Mouse (Mus musculus): ENCODE data around the gene Engase.

The Engase gene

GRCm38 (mm10) chr11:118476396-118477373, at the start of gene Engase:
Gene Engase (plus strand): TSS chr11:118476829.
- peak; percentile 95 for DNase-seq (ENCODE audit: low spot score)

GRCm38 (mm10) chr11:118427266-118427779, 49.3 kb upstream of the Engase start:
- no peak for DNase-seq (ENCODE audit: low spot score)

- DNase-seq (ENCODE audit: low spot score) = peak; percentile 27
Observed at GRCm38 (mm10) chr11:118427986-118428385, 48.6 kb upstream of the Engase start, which contains the start of gene C1qtnf1. Gene C1qtnf1 (plus strand): TSS chr11:118428203.

DNA sequence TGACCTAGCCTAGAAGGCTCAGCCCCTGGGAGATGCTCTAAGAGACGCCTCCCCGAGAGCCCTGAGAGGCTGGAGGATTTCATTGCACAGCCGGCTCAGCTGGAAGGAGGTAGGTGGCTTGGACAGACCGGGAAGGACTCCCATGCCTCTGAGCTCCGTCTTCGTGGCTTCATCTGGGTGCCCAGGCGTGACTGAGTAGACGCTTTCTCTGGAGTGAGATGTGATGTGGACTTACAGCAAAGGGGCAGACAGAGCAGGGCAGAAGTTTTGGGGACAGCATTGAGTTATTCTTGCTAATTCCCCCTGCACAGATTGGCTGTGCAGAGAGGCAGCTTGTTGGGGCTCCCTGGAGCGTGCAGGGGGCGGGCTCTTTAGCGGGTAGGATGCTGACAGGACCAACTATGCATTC, 48.2 kb upstream of the Engase start:
- peak; percentile 38 for DNase-seq (ENCODE audit: low spot score)

DNA sequence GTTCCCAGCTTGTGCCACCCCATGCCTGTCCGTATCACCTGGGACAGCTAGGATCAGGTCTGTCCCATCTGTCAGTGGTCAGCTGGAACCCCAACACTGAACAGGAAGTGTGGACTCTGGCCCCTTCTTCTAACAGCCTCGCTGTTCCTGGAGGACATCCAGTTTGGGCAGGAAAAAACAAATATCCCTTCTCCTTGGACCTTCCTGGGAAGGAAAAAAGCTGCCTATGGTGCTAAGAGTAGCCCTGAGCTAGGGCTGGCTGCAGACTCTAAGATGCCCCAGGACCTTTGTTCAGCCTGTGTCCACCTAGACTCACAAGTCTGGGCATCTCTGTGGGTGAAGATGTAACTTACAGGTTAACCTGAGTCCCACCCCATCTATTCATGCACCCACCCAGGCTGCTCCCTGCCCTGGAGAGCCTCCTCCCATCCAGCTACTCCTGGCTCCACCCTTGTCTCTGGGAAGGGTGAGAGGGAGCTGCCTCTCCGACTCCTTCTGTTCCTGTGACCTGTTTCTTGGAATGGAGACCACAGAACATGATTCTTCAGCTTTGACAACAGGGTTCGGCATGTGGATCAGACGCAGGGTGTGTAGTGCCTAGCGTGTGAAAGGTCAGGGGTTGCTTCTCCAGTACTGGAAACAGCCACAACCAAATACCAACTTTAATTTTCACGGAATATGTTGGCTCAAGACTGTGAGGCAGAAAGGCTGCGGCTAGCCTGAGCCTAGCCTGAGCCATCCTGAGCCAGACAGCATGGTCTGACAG, 47.5 kb upstream of the Engase start:
- peak; percentile 12 for DNase-seq (ENCODE audit: low spot score)

- peak; percentile 8 for DNase-seq (ENCODE audit: low spot score)
Observed at GRCm38 (mm10) chr11:118430291-118430885, 46.2 kb upstream of the Engase start.

DNA sequence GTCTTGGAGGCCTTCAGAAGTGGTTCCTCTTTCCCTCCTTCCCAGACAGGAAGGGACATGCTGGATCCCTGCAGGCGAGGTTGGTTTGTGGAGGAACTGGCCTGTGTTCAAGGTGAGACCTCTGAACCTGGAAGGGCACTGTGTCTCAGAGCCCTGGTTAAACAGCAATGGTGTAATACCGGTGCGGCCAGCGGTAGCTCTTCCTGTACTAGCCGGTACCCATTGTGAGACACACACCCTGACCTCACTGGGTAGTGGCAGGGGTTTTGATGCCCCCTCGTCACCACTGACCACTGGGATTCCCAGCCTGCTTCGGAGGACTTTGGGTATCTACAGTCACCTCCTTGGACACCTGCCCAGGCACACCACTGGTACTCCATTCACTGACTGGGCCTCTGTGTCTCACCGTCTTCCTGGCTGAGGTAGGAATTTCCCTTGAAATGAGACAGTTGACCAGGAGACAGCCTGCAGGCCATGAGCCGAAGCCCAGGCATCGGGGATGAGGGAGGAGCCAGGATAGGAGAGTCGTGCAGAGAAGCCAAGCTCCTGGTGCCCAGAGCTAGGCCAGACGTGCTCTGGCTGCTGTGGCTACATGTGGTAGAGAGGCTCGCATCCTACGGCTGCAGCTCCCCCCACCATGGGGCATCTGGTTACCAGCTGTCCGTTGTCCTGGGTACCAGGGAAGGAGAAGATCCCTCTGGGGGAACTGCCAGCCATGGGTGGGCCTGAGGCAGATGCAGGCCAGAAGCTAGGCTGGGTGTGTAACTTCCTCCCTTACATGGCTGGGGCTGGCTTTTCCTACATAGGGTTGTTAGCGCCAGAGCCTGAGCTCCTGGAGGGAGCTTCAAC, 45.3 kb upstream of the Engase start:
- DNase-seq (ENCODE audit: low spot score) = peak; percentile 11

DNA sequence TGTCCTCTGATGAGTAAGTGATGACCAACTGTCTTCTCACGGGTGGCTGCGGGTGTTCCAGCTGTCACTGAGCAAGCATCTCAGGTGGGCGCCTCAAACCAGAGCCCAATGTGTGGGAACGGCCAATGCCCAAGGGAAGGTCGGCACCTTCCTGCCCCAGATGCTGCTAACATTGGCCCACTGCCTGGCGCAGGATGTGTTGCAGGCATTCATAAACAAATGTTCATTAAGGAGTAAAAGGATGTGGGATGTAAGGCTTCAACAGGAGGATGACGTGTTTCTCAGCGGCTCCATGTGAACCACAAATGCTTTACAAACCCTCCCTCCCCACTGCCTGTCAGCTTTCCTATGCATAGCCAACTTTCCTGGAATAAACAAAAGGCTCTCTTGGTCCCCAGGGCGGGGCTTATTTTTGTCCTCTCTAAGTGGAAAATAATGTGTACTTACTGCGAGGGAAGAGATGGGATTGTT, 43.2 kb upstream of the Engase start:
- peak; percentile 7 for DNase-seq (ENCODE audit: low spot score)

DNA sequence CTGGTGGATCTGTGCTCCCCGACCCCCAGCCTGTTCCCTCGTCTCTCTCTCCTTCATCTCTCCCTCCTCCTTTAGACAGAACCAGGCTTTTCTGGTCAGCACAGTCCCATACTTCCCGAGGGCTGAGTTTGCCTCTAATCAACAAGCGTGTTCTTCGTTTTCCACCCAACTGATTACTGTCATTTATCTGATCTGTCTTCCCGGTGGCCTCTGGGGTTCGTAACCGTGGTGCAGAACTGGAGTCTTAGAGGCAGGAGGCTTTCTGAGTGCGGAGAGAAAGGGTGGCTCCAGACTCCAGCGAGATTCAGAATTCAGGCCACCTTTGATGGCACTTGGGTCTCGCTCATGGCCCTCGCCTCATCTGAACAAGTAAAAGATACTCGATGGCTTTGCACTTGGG, 42.5 kb upstream of the Engase start:
- no peak for DNase-seq (ENCODE audit: low spot score)

DNA sequence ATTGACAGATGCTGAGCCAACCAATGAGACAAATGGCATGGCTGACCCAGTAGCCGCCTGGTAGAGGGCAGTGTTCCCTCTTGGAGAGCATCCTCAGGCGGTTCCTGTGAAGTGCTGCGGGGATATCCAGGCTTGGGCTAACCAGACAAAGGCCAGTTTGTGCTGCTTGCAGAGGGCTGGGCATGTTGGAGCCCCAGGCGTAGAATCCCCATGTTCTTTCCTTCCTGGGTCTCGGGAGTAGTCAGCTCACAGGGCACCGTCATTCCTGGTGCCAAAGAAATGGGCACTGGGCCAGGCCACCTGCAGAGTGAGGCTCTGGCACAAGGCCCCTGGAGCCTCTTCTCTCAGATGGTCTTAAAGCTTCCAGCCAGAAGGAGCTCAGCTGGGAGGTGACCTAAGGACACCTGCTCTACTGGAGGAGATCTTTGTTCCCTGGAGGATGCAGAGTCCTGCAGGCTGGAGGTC, 40.1 kb upstream of the Engase start:
- peak; percentile 40 for DNase-seq (ENCODE audit: low spot score)

DNA sequence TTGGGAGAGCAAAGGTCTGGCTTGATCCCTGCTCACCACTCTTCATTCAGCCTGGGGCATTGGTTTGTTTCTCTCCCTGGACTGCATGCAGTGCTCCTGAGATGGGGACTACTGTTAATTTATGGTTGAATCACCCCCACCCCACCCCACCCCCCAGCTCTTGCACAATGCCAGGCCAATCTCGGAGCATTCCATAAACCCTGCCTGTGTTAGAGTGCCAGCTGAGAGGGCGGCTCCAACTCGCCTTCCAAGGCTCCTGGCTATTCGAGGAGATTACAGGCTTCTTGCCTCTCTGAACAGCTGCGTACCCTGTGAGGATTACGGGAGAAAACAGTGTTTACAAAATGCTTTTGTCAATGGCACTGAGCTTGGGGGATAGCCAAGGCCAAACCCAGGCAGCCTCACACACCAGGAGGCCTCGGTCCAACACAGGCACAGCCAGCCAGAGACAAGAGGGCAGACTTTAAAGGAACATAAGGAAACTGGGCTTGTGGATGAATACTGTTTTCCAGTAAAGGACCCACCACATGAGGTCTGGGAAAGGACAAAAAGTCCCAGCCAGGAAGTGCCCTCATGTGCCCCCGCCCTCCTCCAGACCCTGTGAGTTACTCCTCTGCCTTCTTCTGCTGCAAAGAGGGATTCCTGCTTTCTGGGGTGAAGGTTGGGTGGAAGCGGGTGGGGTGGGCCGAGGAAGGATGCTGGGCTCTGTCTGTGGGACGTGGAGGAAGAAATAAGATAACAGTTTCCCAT, 37.8 kb upstream of the Engase start:
- DNase-seq (ENCODE audit: low spot score) = peak; percentile 57

DNA sequence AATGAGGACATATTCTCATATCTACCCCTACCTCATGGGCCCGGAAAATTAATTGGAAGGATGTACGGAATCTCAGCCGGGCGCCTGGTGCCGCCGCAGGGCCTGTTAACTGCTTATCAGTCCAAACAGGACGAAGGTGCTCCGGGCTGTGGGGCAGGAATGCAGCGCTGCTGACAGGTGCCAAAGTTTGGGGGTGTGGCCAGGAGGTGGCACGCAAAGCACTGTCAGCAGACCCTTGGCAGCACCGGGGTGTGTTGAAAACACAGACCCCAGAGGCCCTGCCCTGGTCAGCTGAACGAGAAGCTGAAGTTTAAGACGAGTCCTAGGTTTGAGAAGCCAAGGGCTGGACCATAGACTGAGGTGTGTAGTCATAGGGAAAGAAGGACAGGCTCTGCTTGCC, 33.9 kb upstream of the Engase start:
- DNase-seq (ENCODE audit: low spot score) = no peak

DNA sequence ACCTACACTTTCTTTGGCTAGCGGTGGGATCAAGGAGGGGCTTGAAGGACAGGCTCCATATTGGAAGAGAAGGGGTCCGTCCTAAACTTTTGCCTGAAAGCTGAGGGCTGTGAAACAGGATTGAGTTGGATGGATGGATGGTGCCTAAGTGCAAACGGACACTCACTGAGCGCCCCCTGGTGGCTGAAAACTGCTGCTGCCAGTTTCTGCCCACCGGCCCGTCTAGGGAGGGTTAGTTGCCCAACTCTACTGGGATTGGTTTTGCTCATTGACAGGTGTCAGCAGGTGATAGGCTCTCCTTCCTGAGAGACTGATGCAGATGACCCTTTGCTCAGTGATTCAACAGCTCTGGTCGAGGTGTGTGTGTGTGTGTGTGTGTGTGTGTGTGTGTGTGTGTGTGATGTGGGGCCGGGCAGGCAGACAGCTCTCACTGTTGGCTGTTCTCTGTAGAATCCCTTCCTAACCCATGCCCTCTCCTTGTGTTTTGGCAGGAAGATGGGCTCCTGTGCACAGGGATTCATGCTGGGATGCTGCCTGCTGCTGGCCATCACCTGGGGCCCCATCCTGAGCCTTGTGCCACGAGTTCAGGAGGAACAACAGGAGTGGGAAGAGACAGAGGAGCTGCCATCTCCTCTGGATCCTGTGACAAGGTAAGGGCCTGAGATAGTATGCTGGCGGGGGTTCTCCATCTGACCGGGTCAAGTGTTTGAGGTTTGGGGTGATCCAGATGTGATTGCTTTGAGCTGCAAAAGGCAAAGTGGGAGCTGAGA, 33.2 kb upstream of the Engase start:
- peak; percentile 76 for DNase-seq (ENCODE audit: low spot score)

GRCm38 (mm10) chr11:118445843-118446242, 30.8 kb upstream of the Engase start:
- peak; percentile 66 for DNase-seq (ENCODE audit: low spot score)

DNA sequence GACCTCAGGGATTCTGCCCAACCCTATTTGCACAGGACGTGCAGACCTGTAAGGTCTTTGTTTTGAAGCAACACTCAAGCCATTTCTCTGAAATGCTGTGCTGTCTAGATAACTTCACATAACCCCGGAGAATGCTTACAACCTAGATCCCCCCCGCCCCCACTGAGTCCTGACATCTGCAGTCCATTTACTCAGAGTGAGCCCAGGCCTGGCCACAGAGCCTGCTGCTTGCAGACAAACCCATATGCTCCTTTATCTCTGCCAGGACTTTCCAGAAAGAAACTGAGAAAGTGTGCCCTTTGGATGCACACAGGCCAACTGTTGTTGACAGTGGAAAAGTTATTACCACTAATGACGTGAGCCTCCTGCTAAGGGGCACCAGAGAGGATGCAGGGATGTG, 29.3 kb upstream of the Engase start:
- no peak for DNase-seq (ENCODE audit: low spot score)

DNA sequence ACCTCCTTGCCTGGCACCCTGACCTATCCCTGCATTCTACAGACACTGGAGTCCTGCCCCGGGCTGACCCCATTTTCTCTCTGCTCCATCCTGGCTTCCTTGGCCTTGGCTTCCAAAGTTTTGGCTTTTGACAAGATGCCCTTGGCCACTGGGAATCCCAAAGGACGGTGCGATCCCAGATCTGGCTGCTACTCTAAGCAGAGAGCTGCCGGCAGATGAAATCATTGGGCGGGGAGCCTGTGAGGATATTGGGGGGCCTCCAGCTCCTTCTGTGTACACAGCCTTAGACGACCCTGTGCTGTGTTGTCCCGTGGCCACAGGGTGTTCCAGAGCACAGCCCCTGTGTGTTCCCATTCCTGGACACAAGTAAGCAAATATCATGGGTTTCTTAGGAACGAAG, 28.2 kb upstream of the Engase start:
- no peak for DNase-seq (ENCODE audit: low spot score)

DNA sequence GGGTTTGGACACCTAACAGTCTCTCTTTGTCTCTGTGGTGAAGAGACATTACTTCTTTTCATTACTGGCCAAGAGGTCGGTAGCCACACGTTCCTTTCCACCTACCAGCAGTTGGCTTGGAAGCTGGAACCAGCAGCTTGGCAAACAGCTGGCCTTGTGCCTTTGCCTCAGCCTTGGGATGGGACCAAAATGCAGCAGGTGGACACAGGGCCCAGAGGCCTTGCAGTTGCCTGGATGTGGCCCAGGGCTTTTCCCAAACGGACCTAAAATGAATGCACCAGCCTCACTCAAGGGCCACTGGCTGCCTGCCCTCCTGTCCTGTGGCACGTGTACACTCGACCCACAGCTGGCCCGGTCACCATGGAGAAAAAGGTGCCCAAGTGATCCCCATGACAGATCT, 25.4 kb upstream of the Engase start:
- DNase-seq (ENCODE audit: low spot score) = no peak

GRCm38 (mm10) chr11:118452955-118453354, 23.7 kb upstream of the Engase start:
- DNase-seq (ENCODE audit: low spot score) = no peak

DNA sequence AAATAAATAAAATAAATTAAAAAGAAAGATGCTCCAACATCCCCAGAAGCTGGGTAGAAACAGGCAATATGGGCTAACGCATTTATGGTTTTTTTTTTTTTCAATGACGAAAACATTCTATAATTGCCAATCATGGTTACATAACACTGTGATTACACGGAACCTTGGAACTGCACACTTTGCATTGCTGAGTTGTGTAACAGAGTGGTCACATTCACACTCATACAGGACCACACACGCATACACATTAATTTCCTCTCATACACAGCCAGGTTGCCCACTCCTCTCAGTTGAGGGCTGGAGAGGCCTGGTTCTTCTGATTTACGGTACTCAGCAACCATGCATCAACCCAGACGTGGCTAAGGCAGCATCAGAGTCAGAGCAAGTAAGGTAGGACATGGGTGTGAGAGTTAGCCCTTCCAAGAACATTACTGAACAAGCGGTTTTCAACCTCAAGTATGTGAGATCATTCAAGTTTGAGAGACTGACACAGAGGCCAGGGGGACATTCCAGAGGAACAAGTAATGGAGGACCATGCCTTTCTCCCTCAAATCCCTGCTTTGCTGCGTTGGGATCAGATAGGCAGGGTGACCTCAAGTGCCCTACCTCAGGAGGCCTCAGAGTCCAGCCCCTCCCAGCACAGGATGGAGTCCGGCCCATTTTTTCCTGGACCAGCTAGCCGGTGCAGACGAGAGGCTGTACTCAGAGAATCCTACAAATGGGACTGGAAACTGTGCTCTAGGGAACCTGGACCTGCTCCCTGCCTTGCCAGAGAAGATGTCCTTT, 22.6 kb upstream of the Engase start:
- DNase-seq (ENCODE audit: low spot score) = no peak
